Mouse (Mus musculus) lung, embryonic 16.5 days (tissue): ENCODE measurements around the gene Fam160a1. TPM values are rescaled to one million over a fixed set of nuclear protein-coding genes. Genes with fewer than 3 reads are reported as not detected.

ENCODE experiments used
- ATAC-seq: fragments of 200-750 bp; cut with Nextera tagmentation; 2 replicates; pipeline ENCODE4 v1.8.0; 2017; ENCODE audit warnings: low read depth, mild to moderate bottlenecking, moderate library complexity
- H3K27ac ChIP-seq: fragments of 300-500 bp; sonication (generic); 2 replicates; pipeline ENCODE4 v1.5.1; 2014; ENCODE audit warnings: mild to moderate bottlenecking, control low read depth, low read length
- H3K27me3 ChIP-seq: fragments of 300-500 bp; sonication (generic); 2 replicates; pipeline ENCODE4 v1.6.1; 2014; ENCODE audit warnings: low read depth, low read length, mixed read lengths; ENCODE audit not compliant: control insufficient read depth, insufficient read depth
- H3K36me3 ChIP-seq: fragments of 300-500 bp; sonication (generic); 2 replicates; pipeline ENCODE4 v1.6.1; 2014; ENCODE audit warnings: low read length; ENCODE audit not compliant: control insufficient read depth, insufficient read depth
- H3K4me1 ChIP-seq: fragments of 300-500 bp; sonication (generic); replicated peaks from 2 replicates; pipeline ENCODE4 v1.6.1; 2014; ENCODE audit warnings: low read length, mixed read lengths; ENCODE audit not compliant: control insufficient read depth, insufficient read depth
- H3K4me2 ChIP-seq: fragments of 300-500 bp; sonication (generic); 2 replicates; pipeline ENCODE4 v1.6.1; 2014; ENCODE audit warnings: low read depth, low read length, control low read depth
- H3K4me3 ChIP-seq: fragments of 300-500 bp; sonication (generic); 2 replicates; pipeline ENCODE4 v1.5.1; 2014; ENCODE audit warnings: mild to moderate bottlenecking, low read length, control low read depth
- H3K9ac ChIP-seq: fragments of 300-500 bp; sonication (generic); 2 replicates; pipeline ENCODE4 v1.6.1; 2014; ENCODE audit warnings: low read length, control low read depth
- H3K9me3 ChIP-seq: fragments of 300-500 bp; sonication (generic); 2 replicates; pipeline ENCODE4 v1.6.1; 2016; ENCODE audit warnings: low read length; ENCODE audit not compliant: control insufficient read depth
- WGBS: fragments of 180-500 bp; shearing (Covaris S2); extraction: QIAGEN DNeasy Blood & Tissue Kit; methylation state at CpG from one replicate; pipeline ENCODE4 v1.1.7; 2014; 5-methylcytosine and 5-hydroxymethylcytosine counted together
- polyA plus RNA-seq: library from polyadenylated mRNA; unstranded; fragments of >200 nt; fragmentation: Nextera tagmentation; extraction: Ambion mirVana; gene quantifications from 2 replicates; pipeline ENCODE4 v1.2.1, GENCODE M21; 2015

Gene Fam160a1
- polyA plus RNA-seq, 1 experiment from 2014 or later, result 3.4 TPM

GRCm38 (mm10) chr3:85618885-85619284 lies 198.2 kb downstream of the Fam160a1 start:
- 76% methylated on average over 6 of the region's 6 CpGs for WGBS
- H3K27me3 ChIP-seq, result no peaks in the 10 kb centered on the region
- peaks cover 7% of the 10 kb centered on the region; the same call in 1 of the 2 replicates for H3K36me3 ChIP-seq
- no peak for ATAC-seq
- H3K27ac ChIP-seq, result no peak overlapping the region
- H3K4me2 ChIP-seq, result no peak overlapping the region
- H3K4me3 ChIP-seq, result no peak overlapping the region
- no peaks in the 10 kb centered on the region for H3K4me1 ChIP-seq
- H3K9me3 ChIP-seq, result no peaks in the 10 kb centered on the region
- no peak overlapping the region for H3K9ac ChIP-seq

- Histone ChIP-seq H3K4me1 (no peaks in the 10 kb centered on the region), H3K36me3 (peaks cover 9% of the 10 kb centered on the region; the same call in 1 of the 2 replicates), H3K4me3 (no peak overlapping the region), H3K27me3 (no peaks in the 10 kb centered on the region), H3K9me3 (no peaks in the 10 kb centered on the region), H3K27ac (no peak overlapping the region), H3K4me2 (no peak overlapping the region), H3K9ac (no peak overlapping the region)
- 81% methylated on average over 1 of the region's 1 CpGs for WGBS
- ATAC-seq, result no peak
Measured at GRCm38 (mm10) chr3:85616389-85616788, 200.7 kb downstream of the Fam160a1 start.

Other genes with a start within 250 kb of the Fam160a1 start
- gene Gatb, start 243.2 kb downstream of the Fam160a1 start, polyA plus RNA-seq, result 21.1 and 22.1 TPM in 2 replicates
- gene Glt28d2, start 70.2 kb upstream of the Fam160a1 start, polyA plus RNA-seq, result 2.0 and 2.5 TPM in 2 replicates
- 4.6 and 8.0 TPM in 2 replicates for gene Gm37240, start 70.2 kb upstream of the Fam160a1 start, polyA plus RNA-seq
- gene Sh3d19, start 153.8 kb upstream of the Fam160a1 start, polyA plus RNA-seq, result 25.2 and 26.7 TPM in 2 replicates
- gene Prss48, start 185.2 kb upstream of the Fam160a1 start, polyA plus RNA-seq, result 0.16 and 0.23 TPM in 2 replicates